Mouse (Mus musculus) Patski (cell line): ENCODE measurements around the gene Gm28308. TPM values are rescaled to one million over a fixed set of nuclear protein-coding genes. Genes with fewer than 3 reads are reported as not detected.

Experiments used
- ATAC-seq: fragments of 100-300 bp; one replicate; pipeline ENCODE4 v1.8.0; 2021
- CTCF ChIA-PET: fragments of 350-600 bp; sonication (Branson Sonifier 250); formaldehyde crosslinking; loops from one replicate; lab custom pipeline; 2022; ENCODE audit warnings: inconsistent platforms; lab: Charles Lee
- POLR2A ChIA-PET: fragments of 350-600 bp; sonication (Branson Sonifier 250); formaldehyde crosslinking; loops from one replicate; lab custom pipeline; 2022; ENCODE audit warnings: antibody characterized with exemption, inconsistent platforms; lab: Charles Lee
- DNase-seq: peaks from one replicate; pipeline ENCODE4 v3.0.0-alpha.2; 2011; ENCODE audit warnings: low read depth, low spot score
- H3K27me3 ChIP-seq: fragments of 371-371 bp; one replicate; pipeline ENCODE4 v1.5.1; 2021
- CTCF ChIP-seq: fragments of 100-300 bp; IDR thresholded peaks from one replicate; pipeline ENCODE4 v1.5.1; 2021
- in situ Hi-C: fragments of 300-500 bp; cut with MboI; formaldehyde crosslinking; loops from 3 replicates; pipeline ENCODE4 v1.11.1; 2018; ENCODE audit warnings: low pct_unique_long_range_greater_than_20kb, mixed read lengths
- polyA plus RNA-seq: library from polyadenylated mRNA; unstranded; gene quantifications from one replicate; pipeline ENCODE4 v1.2.3, GENCODE M21; 2021

The Gm28308 gene
- polyA plus RNA-seq, 1 experiment from 2014 or later = 8.7 TPM

DNA sequence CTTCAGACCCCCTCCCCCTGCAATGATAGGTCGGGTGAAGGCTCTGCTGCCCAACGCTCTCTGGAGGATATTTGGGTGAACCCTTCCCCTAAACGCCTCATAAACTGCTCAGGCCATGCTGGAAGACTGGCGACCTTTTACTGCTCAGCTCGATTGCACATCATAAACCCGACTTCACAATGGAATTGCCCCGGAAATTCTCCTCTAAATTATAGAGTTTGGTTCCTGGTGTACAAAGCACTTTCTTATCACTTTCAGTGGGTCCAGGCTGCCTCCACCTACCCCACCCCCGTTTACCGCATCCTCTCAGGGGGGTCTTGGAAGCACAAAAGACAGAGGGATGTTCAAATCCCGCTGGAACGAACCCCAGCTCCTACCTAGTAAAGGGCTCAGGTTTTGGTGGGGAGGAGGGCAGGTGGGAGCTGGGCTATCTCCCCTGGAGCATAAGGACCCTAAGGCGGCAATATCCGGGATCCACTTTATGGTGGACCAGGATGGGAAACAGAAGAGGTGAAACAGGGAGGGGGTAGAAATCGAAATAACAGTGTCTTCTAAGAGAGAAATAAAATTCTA is 5.6 kb upstream of the Gm28308 start:
- in situ Hi-C loops = loop anchor here (5.0 to 25.0 kb wide), 2 partner anchors 506 to 631 kb away; no protein-coding TSS in a partner anchor
- CTCF ChIA-PET = interaction anchor here (1.1 to 5.0 kb wide), 11 partner anchors 9 to 353 kb away, joined by 3 to 23 read pairs (median 5); partner anchors contain the start of genes 5730596B20Rik, Hoxa10 and Hoxa9
- H3K27me3 ChIP-seq = no peaks in the 10 kb centered on the region
- TF ChIP-seq CTCF = no peak
- ATAC-seq (no peak), DNase-seq (no peak)
- POLR2A ChIA-PET = interaction anchor here (1.2 to 37.4 kb wide), 5 partner anchors 7 to 41 kb away, joined by 5 to 778 read pairs (median 153); partner anchors contain the start of genes 5730596B20Rik, Gm28308, Hoxa10 and Hoxa11

DNA sequence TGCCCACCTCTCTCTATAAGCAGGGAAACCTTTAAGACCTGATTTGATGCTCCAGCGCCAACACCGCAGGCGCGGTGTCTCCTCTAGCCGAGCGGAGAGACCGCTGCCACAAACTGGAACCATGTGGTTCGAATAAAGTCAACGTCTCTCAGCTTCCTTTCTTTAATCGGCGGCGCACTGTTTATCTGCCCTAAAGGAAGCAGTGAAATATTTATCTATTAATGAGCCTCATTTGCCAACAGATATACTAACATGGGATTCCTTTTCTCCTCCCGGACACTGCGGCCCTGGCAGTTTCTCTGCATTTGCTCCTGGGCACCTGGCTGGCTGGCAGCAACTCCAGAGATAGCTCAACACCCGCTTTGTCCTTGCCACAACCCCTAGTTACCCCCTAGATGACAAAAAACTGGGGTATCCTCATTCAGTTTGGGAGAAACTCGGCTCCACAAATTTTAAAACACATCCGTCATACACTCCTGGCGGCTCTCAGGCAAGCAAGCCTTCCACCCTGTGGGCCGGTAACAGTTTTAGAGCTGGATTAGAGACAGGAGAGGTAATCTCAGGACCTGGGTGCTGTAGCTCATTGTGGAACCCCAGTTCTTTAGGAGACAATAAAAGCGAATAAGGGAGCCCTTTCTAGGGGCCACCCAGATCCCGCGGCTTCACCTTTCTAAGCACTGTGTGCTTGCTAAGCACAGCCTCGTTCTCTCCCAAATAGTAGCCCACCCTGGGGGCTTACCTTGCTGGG is 4.9 kb upstream of the Gm28308 start:
- H3K27me3 ChIP-seq = no peaks in the 10 kb centered on the region
- ATAC-seq (no peak), DNase-seq (no peak)
- in situ Hi-C loops = loop anchor here (5.0 to 25.0 kb wide), 2 partner anchors 506 to 631 kb away; no protein-coding TSS in a partner anchor
- CTCF ChIA-PET = interaction anchor here (1.1 to 5.0 kb wide), 12 partner anchors 9 to 352 kb away, joined by 3 to 23 read pairs (median 4); partner anchors contain the start of genes 5730596B20Rik, Hoxa10 and Hoxa9
- POLR2A ChIA-PET = interaction anchor here (0.8 to 37.4 kb wide), 8 partner anchors 5 to 206 kb away, joined by 3 to 778 read pairs (median 80); partner anchors contain the start of genes 5730596B20Rik, Gm28308, Hoxa10 and Hoxa11
- no peak for TF ChIP-seq CTCF

DNA sequence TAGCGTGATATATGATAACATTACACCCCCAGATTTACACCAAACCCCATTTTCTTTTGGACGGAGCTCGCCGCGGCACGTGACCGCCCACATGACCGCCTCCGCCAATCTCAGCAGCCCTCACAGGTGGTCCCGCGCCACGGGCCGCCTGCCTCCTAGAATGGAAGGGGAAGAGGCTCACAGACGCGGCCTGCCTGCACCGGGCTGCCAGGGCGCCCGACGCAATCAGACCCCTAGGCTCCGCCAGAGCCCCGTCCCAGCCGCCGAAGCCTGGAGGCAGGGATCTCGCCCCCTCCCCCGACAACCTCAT is 4.3 kb upstream of the Gm28308 start:
- ChIA-PET POLR2A (interaction anchor here (0.8 to 37.4 kb wide), 7 partner anchors 6 to 205 kb away, joined by 3 to 778 read pairs (median 6); partner anchors contain the start of genes 5730596B20Rik, Hoxa10, Hoxa11 and Hoxa4), CTCF (interaction anchor here (1.1 to 4.4 kb wide), 7 partner anchors 10 to 351 kb away, joined by 3 to 23 read pairs (median 5); partner anchors contain the start of genes Hoxa10 and Hoxa9)
- no peaks in the 10 kb centered on the region for H3K27me3 ChIP-seq
- TF ChIP-seq CTCF = no peak
- no peak for ATAC-seq
- in situ Hi-C loops = loop anchor here (5.0 to 25.0 kb wide), 2 partner anchors 505 to 630 kb away; no protein-coding TSS in a partner anchor
- DNase-seq = no peak

DNA sequence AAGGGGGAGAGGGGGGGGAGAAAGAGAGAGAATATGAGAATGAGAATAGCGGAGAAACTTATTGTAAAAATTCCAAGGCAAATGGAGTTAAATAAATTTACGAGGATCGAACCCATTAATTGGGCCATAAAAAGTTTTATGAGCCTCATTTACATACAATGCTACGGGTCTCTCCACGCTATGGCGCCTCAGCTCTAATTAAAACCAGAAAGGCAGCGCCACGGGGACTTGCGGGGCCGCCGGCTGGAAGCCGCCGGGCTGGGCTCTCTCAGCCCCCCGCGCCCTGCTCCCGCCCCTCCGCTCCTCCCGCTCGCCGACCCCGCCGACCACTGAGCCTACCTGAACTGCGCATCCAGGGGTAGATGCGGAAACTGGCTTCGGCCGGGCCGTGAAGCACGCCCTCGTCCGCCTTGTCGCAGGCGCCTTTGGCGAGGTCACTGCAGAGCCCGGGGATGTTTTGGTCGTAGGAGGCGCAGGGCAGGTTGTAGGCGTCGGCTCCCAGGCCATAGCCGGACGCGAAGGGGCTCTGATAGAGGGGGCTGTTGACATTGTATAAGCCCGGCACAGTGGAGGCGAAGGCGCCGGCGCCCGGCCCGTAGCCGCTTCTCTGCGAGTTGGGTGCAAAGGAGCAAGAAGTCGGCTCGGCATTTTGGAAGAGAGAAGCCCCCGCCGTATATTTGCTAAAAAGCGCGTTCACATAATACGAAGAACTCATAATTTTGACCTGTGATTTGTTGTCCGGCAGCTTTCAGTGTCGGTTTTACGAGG is 3.7 kb upstream of the Gm28308 start:
- in situ Hi-C loops = loop anchor here (5.0 to 25.0 kb wide), 2 partner anchors 505 to 630 kb away; no protein-coding TSS in a partner anchor
- no peaks in the 10 kb centered on the region for H3K27me3 ChIP-seq
- no peak for TF ChIP-seq CTCF
- ATAC-seq (no peak), DNase-seq (no peak)
- ChIA-PET POLR2A (interaction anchor here (0.8 to 37.4 kb wide), 6 partner anchors 6 to 204 kb away, joined by 3 to 778 read pairs (median 78); partner anchors contain the start of genes 5730596B20Rik, Hoxa10, Hoxa11 and Hoxa7), CTCF (interaction anchor here (1.7 to 4.4 kb wide), 3 partner anchors 14 to 224 kb away, joined by 4 to 23 read pairs (median 5); partner anchors contain the start of gene Hoxa9)

DNA sequence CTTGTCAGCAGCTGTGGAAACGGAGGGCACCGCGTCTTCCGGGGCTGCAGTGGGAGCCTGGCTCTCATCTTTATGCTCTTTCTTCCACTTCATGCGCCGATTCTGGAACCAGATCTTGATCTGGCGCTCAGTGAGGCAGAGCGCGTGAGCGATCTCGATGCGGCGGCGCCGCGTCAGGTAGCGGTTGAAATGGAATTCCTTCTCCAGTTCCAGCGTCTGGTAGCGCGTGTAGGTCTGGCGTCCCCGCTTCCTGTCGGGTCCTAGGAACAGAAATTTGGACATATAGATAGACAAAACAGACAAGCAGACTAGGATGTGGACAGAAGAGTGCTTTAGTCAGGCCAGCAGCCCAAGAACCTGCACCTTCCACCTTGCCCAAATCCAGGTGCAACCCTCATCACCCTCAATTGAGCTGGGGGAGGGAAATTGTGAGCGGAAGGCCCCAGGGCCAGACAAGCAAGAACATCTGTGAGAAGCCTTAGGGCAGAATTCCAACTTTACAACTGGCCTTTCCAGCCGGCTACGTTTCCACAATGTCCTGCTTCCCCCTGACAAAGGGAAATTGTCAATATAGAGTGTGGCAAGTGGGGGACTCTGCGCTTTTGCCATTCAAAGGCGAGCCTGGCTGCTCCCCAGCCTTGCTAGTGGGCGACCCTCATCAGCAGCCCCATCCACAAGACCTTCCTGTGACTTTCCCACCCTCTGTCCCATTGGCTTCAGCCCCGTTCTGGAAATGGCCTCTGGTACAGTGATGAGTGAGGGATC is 2.8 kb upstream of the Gm28308 start:
- H3K27me3 ChIP-seq = no peaks in the 10 kb centered on the region
- DNase-seq (no peak), ATAC-seq (no peak)
- in situ Hi-C loops = loop anchor here (5.0 to 25.0 kb wide), 2 partner anchors 504 to 629 kb away; no protein-coding TSS in a partner anchor
- ChIA-PET CTCF (interaction anchor here (0.7 to 2.8 kb wide), 4 partner anchors 16 to 24 kb away, joined by 3 to 11 read pairs (median 4); partner anchors contain the start of genes Hoxa10 and Hoxa9), POLR2A (interaction anchor here (1.5 to 37.4 kb wide), 4 partner anchors 7 to 38 kb away, joined by 4 to 778 read pairs (median 266); partner anchors contain the start of genes 5730596B20Rik, Hoxa10, Hoxa11 and Hoxa7)
- no peak for TF ChIP-seq CTCF

DNA sequence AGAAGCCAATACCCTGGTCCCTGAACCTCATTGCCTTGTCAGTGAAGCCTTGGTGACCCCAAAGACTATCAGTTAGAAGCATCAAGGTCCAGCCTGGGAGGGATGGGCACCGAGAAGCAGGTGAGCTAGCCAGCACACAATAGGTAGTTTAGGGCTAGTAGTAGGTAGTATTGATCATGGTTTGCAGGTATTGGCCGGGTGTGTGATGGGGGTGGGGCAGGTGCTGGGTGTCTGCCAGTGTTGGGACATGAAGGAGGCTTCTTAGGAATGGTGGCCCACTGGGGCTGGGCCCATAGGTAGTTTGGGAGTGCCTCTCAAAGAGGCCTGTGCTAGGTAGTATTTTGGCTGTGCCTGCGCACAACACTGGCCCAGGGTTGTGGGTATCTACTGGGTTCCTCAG is 1.9 kb upstream of the Gm28308 start:
- ChIA-PET POLR2A (interaction anchor here (11.3 to 37.4 kb wide), 3 partner anchors 8 to 37 kb away, joined by 153 to 778 read pairs (median 378); partner anchors contain the start of genes 5730596B20Rik, Hoxa10, Hoxa11 and Hoxa7), CTCF (interaction anchor here (0.7 to 2.9 kb wide), 6 partner anchors 8 to 31 kb away, joined by 3 to 21 read pairs (median 4); partner anchors contain the start of genes Hoxa10, Hoxa7 and Hoxa9)
- no peak for TF ChIP-seq CTCF
- in situ Hi-C loops = loop anchor here (5.0 to 25.0 kb wide), 2 partner anchors 503 to 628 kb away; no protein-coding TSS in a partner anchor
- DNase-seq (no peak), ATAC-seq (no peak)
- H3K27me3 ChIP-seq = no peaks in the 10 kb centered on the region

DNA sequence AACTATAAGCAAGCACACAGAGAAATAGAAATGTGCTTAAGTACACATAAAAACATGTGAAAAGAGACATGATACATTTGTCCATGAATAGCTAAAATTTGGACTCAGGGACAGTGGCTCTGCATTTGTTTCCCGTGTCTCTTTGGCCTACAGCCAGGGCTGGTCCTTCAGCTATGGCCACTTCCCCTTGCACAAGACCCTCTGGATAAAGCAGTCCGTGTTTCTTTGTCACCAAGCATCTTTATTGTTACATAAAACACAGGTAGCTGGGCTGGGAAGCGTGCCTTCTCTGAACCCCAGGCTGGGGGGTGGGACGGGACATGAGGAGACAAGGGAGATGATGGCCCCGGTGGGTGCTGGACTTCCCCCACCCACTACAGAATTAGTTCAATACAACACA is 1.1 kb upstream of the Gm28308 start:
- no peak for TF ChIP-seq CTCF
- no peak for DNase-seq
- ChIA-PET CTCF (interaction anchor here (1.2 to 2.9 kb wide), 7 partner anchors 9 to 43 kb away, joined by 4 to 21 read pairs (median 5); partner anchors contain the start of genes Hoxa10, Hoxa7 and Hoxa9), POLR2A (interaction anchor here (11.3 to 37.4 kb wide), 3 partner anchors 9 to 37 kb away, joined by 153 to 778 read pairs (median 378); partner anchors contain the start of genes 5730596B20Rik, Hoxa10, Hoxa11 and Hoxa7)
- ATAC-seq = no peak
- H3K27me3 ChIP-seq = no peaks in the 10 kb centered on the region
- in situ Hi-C loops = loop anchor here (25.0 kb wide), 1 partner anchor 502 kb away; no protein-coding TSS in a partner anchor

DNA sequence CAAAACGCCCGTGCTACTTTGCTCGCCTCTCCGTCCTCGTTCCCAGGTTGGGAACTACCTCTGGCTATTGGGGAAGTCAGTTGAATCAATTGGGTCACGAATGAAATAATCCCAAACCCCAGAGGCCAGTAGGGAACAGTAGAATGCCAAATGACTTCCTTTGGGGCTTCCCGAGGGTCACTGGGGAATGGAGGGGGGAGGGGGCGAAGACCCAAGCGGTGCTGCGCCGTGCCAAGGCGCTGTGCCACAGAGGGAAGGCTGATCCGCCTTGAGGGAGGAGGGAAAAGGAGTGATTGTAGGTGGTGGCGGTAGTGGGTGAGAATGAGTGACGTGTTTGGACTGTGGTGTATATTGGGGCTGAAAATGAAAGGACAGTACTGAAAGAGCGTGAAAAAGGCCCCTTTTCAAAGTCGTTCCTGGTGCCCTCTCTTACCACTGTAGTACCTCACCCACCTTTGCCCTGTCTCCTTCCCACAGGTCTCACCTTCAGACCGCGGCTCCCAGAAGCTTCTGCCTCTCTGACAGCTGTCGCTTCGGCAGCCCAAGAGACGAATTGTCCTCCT is 502 bp downstream of the Gm28308 start:
- no peaks in the 10 kb centered on the region for H3K27me3 ChIP-seq
- POLR2A ChIA-PET = interaction anchor here (1.4 to 37.4 kb wide), 5 partner anchors 11 to 54 kb away, joined by 4 to 778 read pairs (median 153); partner anchors contain the start of genes 5730596B20Rik, Hoxa1, Hoxa10 and Hoxa11
- no peak for DNase-seq
- no peak for TF ChIP-seq CTCF
- in situ Hi-C loops = loop anchor here (25.0 kb wide), 1 partner anchor 500 kb away; no protein-coding TSS in a partner anchor
- CTCF ChIA-PET = interaction anchor here (0.8 to 3.4 kb wide), 4 partner anchors 8 to 210 kb away, joined by 3 to 21 read pairs (median 12); partner anchors contain the start of gene Hoxa7
- no peak for ATAC-seq
